Mouse (Mus musculus): ENCODE measurements around the gene Lsm2.

DNA sequence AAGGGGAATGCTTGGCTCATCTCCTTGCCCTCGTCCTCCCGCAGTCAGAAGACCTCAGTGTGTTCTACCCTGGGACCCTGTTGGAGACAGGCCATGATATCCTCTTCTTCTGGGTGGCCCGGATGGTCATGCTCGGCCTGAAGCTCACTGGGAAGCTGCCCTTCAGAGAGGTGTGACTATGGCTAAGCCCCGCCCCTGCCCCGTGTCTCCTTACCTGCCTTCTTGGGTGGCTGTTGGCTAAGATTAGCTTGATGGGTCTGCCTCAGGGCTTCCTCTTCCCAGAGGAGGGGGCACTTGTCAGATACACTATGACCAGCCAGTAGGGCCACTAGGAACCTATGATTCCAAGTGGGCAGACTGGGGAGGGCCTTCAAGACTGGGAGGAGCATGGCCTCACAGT, 31.6 kb downstream of the Lsm2 start:
- TF ChIP-seq POLR2A (IDR thresholded peaks at IDR 0.05; ENCODE audit: control insufficient read depth, low read depth, low read length): no peak
- no peak for TF ChIP-seq CTCF (IDR thresholded peaks at IDR 0.05; ENCODE audit: control insufficient read depth, insufficient read depth, insufficient replicate concordance, low read depth, low read length)

Measured in testis, adult 2 months (tissue).